Mouse (Mus musculus) left cerebral cortex, postnatal 14 days (tissue): ENCODE results near the gene Mettl21a. TPM values are rescaled to one million over a fixed set of nuclear protein-coding genes. Genes with fewer than 3 reads are reported as not detected.
"Not testable (repeated sequence)": the region's sequence is repeated elsewhere in the genome, so short reads cannot be mapped to it uniquely, and the experiment has no call there.

Experiments used
- DNase-seq, 2 experiments: peaks; one replicate each; pipeline ENCODE4 v3.0.0; 2021 to 2022; ENCODE audit warnings: low spot score in 2 of 2, mixed read lengths in 1 of 2
- intact Hi-C: fragments of 180-260 bp; cut with DNase I; formaldehyde crosslinking; loops from one replicate; pipeline ENCODE4 v1.15.1; 2025
- long read RNA-seq, 2 experiments: library from polyadenylated mRNA; stranded (forward); transcript quantifications; one replicate each; pipeline ENCODE4 v2.0.0; 2021
- total RNA-seq, 2 experiments: library from RNA; stranded (reverse); gene quantifications; 2 replicates each; pipeline ENCODE4 v1.2.3; 2021

The Mettl21a gene
- 10 to 100 TPM in 1 of 2 experiments, 1 to 10 TPM in 1; 8.7 to 11.1 TPM for total RNA-seq
- long read RNA-seq, experiment 1, transcript Mettl21a-202 (4 exons, 2,030 nt) = major isoform, 10 of 12 reads
- long read RNA-seq, experiment 1, partial matches to known transcripts = 0 of 12 reads
- long read RNA-seq, experiment 1, other reads (novel, unspliced or antisense) = 0 of 12 reads
- long read RNA-seq, experiment 2, transcript Mettl21a-202 (4 exons, 2,030 nt) = major isoform, 15 of 19 reads
- long read RNA-seq, experiment 2, partial matches to known transcripts = 0 of 19 reads
- long read RNA-seq, experiment 2, other reads (novel, unspliced or antisense) = 1 of 19 reads

- intact Hi-C loops = loop anchor here (2.0 to 10.0 kb wide), 5 partner anchors 75 to 960 kb away; partner anchors contain the start of gene Ccnyl1
- DNase-seq = peak; percentile 94 to 95
These were observed at the start of gene Mettl21a for GRCm38 (mm10) chr1:64616881-64617714. Gene Mettl21a, minus strand, starts transcription at chr1:64617242.

- DNase-seq = no peak
These were observed 41.8 kb upstream of the Mettl21a start for GRCm38 (mm10) chr1:64658876-64659275.

GRCm38 (mm10) chr1:64656423-64657129 lies 39.5 kb upstream of the Mettl21a start:
- intact Hi-C loops = no loop called here
- no peak for DNase-seq

More at GRCm38 (mm10) chr1:64658876-64659275, 41.8 kb upstream of the Mettl21a start:
- intact Hi-C loops = no loop called here

- DNase-seq = no peak
- intact Hi-C loops = no loop called here
These were observed 38.4 kb upstream of the Mettl21a start for GRCm38 (mm10) chr1:64655415-64655814.

- no peak for DNase-seq
- intact Hi-C loops = no loop called here
These were observed 36.7 kb upstream of the Mettl21a start for GRCm38 (mm10) chr1:64653701-64654100.

- intact Hi-C loops = no loop called here
- DNase-seq = no peak
These were observed 32.5 kb upstream of the Mettl21a start for GRCm38 (mm10) chr1:64649362-64650124.

GRCm38 (mm10) chr1:64644513-64644912 lies 27.5 kb upstream of the Mettl21a start:
- intact Hi-C loops = no loop called here
- DNase-seq = no peak

GRCm38 (mm10) chr1:64642541-64642940 lies 25.5 kb upstream of the Mettl21a start:
- DNase-seq, intact Hi-C loops: not testable (repeated sequence)

GRCm38 (mm10) chr1:64641069-64641468 lies 24.0 kb upstream of the Mettl21a start:
- intact Hi-C loops = no loop called here
- no peak for DNase-seq

GRCm38 (mm10) chr1:64639279-64639678 lies 22.2 kb upstream of the Mettl21a start:
- no peak for DNase-seq
- intact Hi-C loops = no loop called here

GRCm38 (mm10) chr1:64635624-64636023 lies 18.6 kb upstream of the Mettl21a start:
- intact Hi-C loops = no loop called here
- DNase-seq = no peak

GRCm38 (mm10) chr1:64633237-64633636 lies 16.2 kb upstream of the Mettl21a start:
- intact Hi-C loops = no loop called here
- DNase-seq = peak; percentile 46 to 63

GRCm38 (mm10) chr1:64631526-64631925 lies 14.5 kb upstream of the Mettl21a start:
- intact Hi-C loops = no loop called here
- DNase-seq = no peak

- intact Hi-C loops = no loop called here
- no peak for DNase-seq
These were observed 8.2 kb upstream of the Mettl21a start for GRCm38 (mm10) chr1:64625214-64625613.

- intact Hi-C loops = no loop called here
- DNase-seq = no peak
These were observed 6.8 kb upstream of the Mettl21a start for GRCm38 (mm10) chr1:64623558-64624435.

- intact Hi-C loops = no loop called here
- DNase-seq = peak in 1 of 2 experiments; percentile 33
These were observed 4.1 kb upstream of the Mettl21a start for GRCm38 (mm10) chr1:64621116-64621515.

- no peak for DNase-seq
- intact Hi-C loops = loop anchor here (5.0 to 10.0 kb wide), 4 partner anchors 74 to 961 kb away; partner anchors contain the start of gene Ccnyl1
These were observed 1.2 kb upstream of the Mettl21a start for GRCm38 (mm10) chr1:64618226-64618625.

- DNase-seq = peak in 1 of 2 experiments; percentile 88
- intact Hi-C loops = loop anchor here (2.0 to 10.0 kb wide), 5 partner anchors 75 to 960 kb away; partner anchors contain the start of gene Ccnyl1
These were observed 608 bp upstream of the Mettl21a start for GRCm38 (mm10) chr1:64617715-64617984.
